Mouse (Mus musculus): Measurements from ENCODE around the gene Cited4.

Cited4 gene

DNA sequence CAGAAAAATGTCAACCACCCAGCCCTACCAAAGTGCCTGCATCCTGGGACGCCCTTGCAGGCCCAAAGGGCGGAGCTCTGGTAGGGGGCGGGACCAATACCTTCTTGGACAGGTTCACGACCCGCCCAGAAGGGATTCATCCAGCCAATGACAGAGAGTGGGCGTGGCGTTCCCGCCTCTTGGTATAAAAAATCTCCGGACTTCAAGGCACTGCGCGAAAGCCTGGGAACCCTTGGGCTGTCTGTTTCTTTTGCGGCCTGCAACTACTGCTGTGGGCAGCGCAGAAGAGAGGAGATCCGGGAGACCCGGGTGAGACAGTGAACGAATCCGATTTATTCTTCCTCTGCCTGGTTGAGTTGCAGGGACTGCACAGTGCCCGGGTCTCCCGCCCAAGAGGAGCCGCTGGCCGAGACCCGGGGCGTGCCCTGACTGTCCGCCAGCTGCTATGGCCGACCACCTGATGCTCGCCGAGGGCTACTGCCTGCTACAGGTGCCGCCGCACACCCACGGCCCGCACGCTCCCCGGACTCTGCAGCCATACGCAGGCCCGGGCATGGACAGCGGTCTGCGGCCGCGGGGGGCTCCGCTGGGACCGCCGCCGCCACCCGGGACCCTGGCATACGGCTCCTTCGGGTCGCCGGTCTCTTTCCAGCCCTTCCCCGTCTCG lies at the start of gene Cited4:
Gene Cited4 (plus strand): TSS at position 215 of the 667 bp plus-strand sequence.
- peak; percentile 84 to 85 for DNase-seq

DNA sequence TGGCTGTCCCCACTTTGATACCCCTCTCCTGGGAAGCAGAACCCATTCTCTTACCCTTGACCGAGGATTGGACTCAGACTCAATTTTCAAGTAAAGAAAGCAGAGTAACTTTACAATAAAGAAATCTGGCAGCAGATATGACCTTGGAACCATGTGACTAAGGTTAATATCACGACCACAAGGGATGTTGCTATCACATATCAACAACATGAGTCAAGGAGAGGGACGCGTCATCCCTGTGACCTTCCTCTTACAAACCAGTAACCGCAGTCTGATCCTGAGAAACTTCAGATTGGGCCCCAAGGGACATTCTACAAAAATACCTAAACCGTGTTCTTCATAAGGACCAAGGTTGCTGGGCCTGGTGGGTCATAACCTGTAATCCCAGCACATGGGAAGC lies 38.6 kb upstream of the Cited4 start:
- DNase-seq: no peak

DNA sequence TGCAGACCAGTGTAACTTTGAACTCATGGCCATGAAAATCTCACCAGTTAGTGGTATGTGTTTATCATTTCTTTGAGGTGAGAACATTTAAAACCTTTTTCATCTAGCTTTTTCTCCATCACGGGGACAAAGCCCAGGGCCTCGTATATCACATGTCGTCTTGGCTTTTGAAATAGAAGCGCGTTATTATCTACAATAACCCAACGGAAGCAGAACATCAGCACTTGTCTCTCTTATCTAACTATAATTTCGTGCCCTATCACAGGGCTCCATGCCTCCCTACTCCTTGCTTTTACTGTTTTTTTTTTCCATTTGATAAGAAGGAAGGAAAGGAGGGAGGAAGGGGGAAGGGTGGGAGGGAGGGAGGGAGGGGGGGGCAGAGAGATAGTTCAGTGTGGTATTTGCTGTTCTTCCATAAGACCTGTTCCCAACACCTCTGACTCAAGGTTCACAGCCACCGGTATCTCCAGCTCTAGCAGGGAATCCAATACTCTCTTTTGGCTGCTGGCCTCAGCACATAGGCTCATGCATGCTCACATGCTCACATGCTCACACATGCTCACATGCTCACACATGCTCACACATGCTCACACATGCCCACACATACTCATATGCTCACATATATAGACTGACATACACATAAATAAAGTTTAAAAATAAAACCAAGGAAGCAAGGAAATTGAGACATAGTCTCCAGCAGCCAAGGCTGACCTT lies 36.0 kb upstream of the Cited4 start:
- DNase-seq: no peak

GRCm38 (mm10) chr4:120631828-120632227 lies 34.5 kb upstream of the Cited4 start:
- no peak for DNase-seq

- DNase-seq: peak; percentile 49 to 55
Observed at GRCm38 (mm10) chr4:120635351-120635750, 31.0 kb upstream of the Cited4 start.

DNA sequence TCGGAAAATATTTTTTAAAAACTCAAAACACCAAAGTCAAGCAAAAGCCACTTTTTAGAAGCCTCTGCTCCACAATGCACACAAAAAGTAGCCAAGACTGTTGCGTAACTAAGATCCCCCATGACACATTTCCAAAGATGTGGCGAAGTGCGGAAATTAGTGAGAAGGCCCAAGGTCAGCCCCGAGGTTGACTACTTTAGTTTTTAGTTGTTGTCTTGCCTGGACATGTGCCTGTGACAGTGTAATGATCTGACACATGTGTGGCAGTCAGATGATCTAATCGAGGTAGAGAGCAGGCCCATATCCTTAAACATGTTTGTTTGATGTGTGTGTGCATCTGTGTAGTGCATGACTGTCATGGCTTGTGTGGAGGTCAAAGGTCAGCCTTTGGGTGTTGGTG lies 24.4 kb upstream of the Cited4 start:
- no peak for DNase-seq

- DNase-seq: no peak
Observed at GRCm38 (mm10) chr4:120643899-120644298, 22.5 kb upstream of the Cited4 start.

DNA sequence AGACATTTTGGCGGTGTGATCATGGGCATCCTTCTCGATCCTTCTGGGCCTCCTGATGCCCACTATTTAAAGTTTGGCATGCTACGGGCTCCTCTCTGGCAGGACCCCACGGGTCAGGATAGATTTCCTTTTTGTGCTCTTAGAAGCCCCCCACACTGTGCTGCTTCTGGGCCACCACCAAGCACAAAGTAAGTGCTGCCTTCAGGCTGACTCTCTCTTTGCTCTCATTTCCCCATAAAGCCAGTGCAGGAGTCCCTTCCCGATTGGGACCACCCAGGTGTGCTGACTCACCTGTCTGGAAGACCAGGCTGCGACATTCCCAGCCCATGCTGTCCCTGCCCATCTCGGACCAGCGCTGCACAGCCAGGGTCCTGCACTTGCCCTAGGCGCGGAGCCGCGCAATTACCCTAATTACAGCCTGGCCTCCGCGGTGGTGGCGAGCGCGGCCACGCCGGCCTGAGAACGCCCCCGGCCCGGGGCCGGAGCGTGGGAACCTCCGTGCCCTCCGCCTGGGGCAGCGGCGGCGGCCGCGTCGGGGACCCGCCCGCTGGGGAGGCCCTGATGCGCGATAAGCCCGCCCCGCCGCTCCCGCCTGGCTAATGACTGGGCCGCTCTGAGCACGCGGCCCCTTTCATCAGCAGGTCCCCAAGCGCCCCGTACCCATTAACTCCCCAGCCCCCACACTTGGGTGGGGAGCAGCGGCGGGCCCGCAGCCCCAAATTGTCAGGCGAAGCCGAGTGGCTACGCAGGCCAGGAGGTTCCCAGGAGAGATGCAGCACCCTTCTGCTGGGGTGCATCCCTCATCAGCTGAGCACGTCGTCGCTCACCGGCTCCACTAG lies 16.8 kb upstream of the Cited4 start:
- DNase-seq: peak; percentile 41 to 54

DNA sequence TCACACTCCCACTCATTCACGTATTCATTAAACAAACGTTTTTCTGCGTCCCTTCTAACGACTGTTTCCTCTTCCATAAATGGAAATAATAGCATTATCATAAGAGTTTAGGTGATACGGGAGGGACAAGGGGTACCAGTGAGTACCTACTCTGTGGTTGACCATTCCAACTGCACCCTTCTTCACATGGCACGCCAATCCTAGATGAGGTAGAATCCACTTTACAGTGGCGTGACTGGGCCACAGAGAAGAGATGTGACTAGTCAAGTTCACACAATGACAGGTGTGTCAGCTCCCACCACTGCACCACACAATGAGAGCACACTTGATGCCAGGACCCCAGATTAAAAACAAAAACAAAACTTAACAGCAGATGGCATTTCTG lies 16.2 kb upstream of the Cited4 start:
- DNase-seq: no peak

DNA sequence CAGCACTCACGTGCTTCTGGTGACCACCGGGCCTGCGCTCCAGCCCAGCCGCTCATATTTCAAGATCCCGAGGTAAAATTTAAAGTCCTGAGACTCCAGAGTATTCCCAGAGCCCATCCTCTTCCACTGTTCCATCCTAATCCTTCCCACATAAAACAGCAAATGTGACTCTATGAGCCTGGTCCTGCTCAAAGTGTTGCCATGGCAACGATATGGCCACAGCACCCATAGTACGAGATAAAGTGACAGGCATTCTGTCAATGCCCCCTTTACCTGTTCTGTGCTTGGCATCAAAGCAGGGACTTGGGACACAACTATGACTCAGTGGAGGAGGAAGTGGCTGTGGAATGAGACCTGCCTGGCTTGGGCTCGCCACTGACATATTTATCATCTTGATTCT lies 10.5 kb upstream of the Cited4 start:
- DNase-seq: no peak

- DNase-seq: no peak
Observed at GRCm38 (mm10) chr4:120660485-120660884, 5.9 kb upstream of the Cited4 start.

GRCm38 (mm10) chr4:120664601-120665000 lies 1.8 kb upstream of the Cited4 start:
- no peak for DNase-seq

DNA sequence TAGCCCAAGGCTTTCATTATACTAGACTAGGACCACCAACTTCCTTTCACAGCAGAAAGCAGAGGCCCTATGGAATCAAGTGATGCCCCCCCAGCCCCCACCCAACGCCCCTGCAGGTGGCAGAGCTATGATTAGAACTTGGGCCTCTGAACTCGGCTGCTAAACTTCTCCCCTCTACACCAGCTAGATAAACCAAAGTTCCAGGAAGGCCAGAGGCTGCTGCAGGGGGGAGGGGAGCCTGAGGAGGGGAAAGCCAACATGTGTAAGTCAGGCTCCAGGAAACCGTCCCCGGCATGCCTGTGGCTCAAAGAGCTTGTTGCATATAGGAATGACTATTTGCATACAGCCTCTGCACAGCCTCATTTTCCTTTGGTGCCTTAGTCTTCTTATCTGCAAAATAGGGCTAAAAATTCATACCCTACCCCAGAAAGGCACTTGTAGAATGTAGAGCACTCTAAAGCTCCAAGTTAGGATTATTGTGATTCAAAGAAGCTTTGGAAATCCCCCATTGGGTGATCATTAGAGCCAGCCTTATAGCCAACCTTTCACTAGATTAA lies 1.1 kb upstream of the Cited4 start:
- no peak for DNase-seq

GRCm38 (mm10) chr4:120665782-120666181 lies 590 bp upstream of the Cited4 start:
- peak in 1 of 2 experiments; percentile 29 for DNase-seq

GRCm38 (mm10) chr4:120667045-120667501 lies 701 bp downstream of the Cited4 start:
- DNase-seq: peak; percentile 61 to 63

DNA sequence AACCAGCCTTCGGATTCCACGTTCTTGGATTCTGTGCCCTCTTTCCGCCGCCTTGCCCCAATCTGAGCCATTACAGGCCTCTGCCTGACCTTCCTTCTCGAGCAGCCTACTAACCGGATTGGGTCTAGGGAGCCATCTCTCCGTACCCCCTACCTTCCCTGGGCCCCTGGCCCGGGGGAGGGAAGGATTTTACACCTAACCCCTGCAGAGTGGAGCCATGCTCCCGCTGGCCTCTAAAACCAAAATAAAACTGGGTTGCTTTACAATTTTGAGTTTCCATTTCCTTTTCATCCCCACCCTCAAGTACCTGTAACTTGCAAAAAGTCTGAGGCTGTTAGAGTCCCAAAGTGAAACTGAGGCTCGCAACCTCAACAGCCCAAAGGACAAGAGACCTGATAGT lies 1.2 kb downstream of the Cited4 start:
- DNase-seq: no peak

DNA sequence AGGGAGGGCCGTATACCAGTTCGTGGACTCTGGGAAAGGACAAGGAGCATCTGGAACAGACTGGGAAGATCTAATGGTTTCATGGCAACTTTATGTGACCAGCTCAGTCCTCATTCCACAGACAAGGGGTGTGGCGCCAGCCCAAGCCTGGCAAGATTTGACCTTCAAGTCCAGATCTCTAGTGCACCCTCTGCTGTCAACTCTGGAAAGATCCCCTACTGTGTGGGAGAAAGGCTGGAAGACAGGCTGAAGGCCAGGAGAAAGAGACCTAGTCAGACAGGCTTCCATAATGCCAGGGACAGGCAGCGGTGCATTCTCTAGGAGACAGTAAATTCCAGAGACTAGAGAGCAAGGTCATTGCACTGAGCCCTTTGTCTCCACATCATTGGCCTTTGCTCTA lies 2.2 kb downstream of the Cited4 start:
- DNase-seq: no peak

- DNase-seq: no peak
Observed at GRCm38 (mm10) chr4:120669585-120669984, 3.2 kb downstream of the Cited4 start.

GRCm38 (mm10) chr4:120671046-120671445 lies 4.7 kb downstream of the Cited4 start:
- no peak for DNase-seq

DNA sequence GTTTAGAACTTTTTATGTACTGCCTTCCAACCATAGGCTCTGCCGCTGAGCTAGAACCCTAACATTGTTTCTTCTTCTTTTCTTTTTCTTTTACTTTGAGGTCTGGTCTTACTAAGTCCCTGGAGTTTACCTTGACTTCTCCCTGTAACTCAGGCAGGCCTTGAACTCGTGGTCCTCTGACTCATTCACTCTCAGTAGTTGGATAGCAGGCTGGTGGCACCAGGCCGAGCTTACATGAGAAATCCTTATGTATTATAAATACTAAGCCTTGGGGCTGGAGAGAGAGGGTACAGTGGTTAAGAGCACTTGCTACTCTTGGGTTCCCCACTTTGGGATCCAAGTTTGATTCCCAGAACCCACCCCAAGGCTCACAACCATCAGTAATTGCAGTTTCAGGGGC lies 7.2 kb downstream of the Cited4 start:
- DNase-seq: no peak

- DNase-seq: no peak
Observed at GRCm38 (mm10) chr4:120674775-120675451, 8.5 kb downstream of the Cited4 start.

- DNase-seq: no peak
Observed at GRCm38 (mm10) chr4:120675640-120676039, 9.3 kb downstream of the Cited4 start.

DNA sequence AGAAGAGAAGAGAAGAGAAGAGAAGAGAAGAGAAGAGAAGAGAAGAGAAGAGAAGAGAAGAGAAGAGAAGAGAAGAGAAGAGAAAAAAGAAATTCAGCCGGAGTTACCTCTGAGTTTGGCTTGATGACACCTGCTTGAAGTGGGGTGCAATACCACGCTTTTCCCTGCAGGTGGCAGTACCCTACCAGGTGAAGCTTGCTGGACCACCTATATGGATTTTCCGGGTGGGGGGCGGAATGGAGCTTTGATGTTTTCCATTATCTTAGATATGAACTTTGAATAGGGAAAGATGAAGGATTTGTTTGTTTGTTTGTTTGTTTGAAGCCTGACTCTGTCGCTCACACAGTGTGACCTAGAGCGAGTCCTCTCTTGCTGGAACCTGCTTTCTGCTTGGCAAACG lies 14.6 kb downstream of the Cited4 start:
- DNase-seq: peak; percentile 77 to 80

All from cerebellum, postnatal 14 days (tissue).